Mouse (Mus musculus) brain, embryonic 14.5 days (tissue): ENCODE results near the gene Ceacam9.

Source experiments
- CTCF ChIP-seq: fragments of 200-500 bp; IDR thresholded peaks from 2 replicates; pipeline ENCODE4 v1.5.1; 2012; ENCODE audit warnings: inconsistent platforms, mild to moderate bottlenecking, moderate library complexity, borderline replicate concordance; ENCODE audit not compliant: insufficient read depth, insufficient read length; ENCODE audit errors: extremely low read depth
- POLR2A ChIP-seq: fragments of 200-500 bp; IDR thresholded peaks from 2 replicates; pipeline ENCODE4 v1.6.1; 2012; ENCODE audit warnings: mild to moderate bottlenecking, inconsistent platforms, borderline replicate concordance; ENCODE audit not compliant: poor library complexity, insufficient read depth, insufficient read length, severe bottlenecking; ENCODE audit errors: extremely low read depth

GRCm38 (mm10) chr7:16706385-16706784 lies 15.3 kb upstream of the Ceacam9 start:
- no peak for TF ChIP-seq POLR2A
- TF ChIP-seq CTCF: no peak
